Mouse (Mus musculus): ENCODE data around the gene Setd1b. TPM values are rescaled to one million over a fixed set of nuclear protein-coding genes. Genes with fewer than 3 reads are reported as not detected.

Setd1b gene
- polyA plus RNA-seq, 1 experiment from 2014 or later = 10.9 TPM

GRCm38 (mm10) chr5:123135471-123136360 lies 6.3 kb upstream of the Setd1b start:
- H3K9ac ChIP-seq (replicated peaks) = peak overlapping the region; percentile 100
- no peaks in the 10 kb centered on the region for H3K9me3 ChIP-seq
- peaks cover 34% of the 10 kb centered on the region for H3K36me3 ChIP-seq
- 1% methylated on average over 30 of the region's 30 CpGs for WGBS
- H3K4me1 ChIP-seq (replicated peaks) = peaks cover 71% of the 10 kb centered on the region
- H3K27ac ChIP-seq = peak overlapping the region; percentile 100
- peak overlapping the region; percentile 100 for H3K4me2 ChIP-seq
- H3K4me3 ChIP-seq (replicated peaks) = peak overlapping the region; percentile 99
- ATAC-seq (ENCODE audit: insufficient number of reproducible peaks, insufficient read depth, low FRiP score, low TSS enrichment, low read depth) = no peak
- H3K27me3 ChIP-seq = no peaks in the 10 kb centered on the region

GRCm38 (mm10) chr5:123136361-123137043 lies 5.5 kb upstream of the Setd1b start:
- Histone ChIP-seq H3K4me2 (peak overlapping the region; percentile 100), H3K9ac (replicated peaks) (peak overlapping the region; percentile 100), H3K27ac (peak overlapping the region; percentile 100), H3K27me3 (no peaks in the 10 kb centered on the region), H3K36me3 (peaks cover 31% of the 10 kb centered on the region), H3K4me1 (replicated peaks) (peaks cover 68% of the 10 kb centered on the region), H3K9me3 (no peaks in the 10 kb centered on the region), H3K4me3 (replicated peaks) (peak overlapping the region; percentile 99)
- 1% methylated on average over 13 of the region's 13 CpGs for WGBS
- ATAC-seq (ENCODE audit: insufficient number of reproducible peaks, insufficient read depth, low FRiP score, low TSS enrichment, low read depth) = 0 out of 2 replicates have a peak, but pooled peaks have one; percentile 11

GRCm38 (mm10) chr5:123137044-123137909 lies 4.7 kb upstream of the Setd1b start:
- no peak for ATAC-seq (ENCODE audit: insufficient number of reproducible peaks, insufficient read depth, low FRiP score, low TSS enrichment, low read depth)
- Histone ChIP-seq H3K4me2 (peak overlapping the region; percentile 100), H3K4me1 (replicated peaks) (peaks cover 60% of the 10 kb centered on the region), H3K36me3 (peaks cover 31% of the 10 kb centered on the region), H3K9me3 (no peaks in the 10 kb centered on the region), H3K4me3 (replicated peaks) (peak overlapping the region; percentile 99), H3K27me3 (no peaks in the 10 kb centered on the region), H3K27ac (peak overlapping the region; percentile 100), H3K9ac (replicated peaks) (peak overlapping the region; percentile 100)
- 1% methylated on average over 20 of the region's 20 CpGs for WGBS

GRCm38 (mm10) chr5:123137910-123138229 lies 4.1 kb upstream of the Setd1b start:
- WGBS = under 1% methylated on average over 6 of the region's 6 CpGs
- H3K9ac ChIP-seq (replicated peaks) = peak overlapping the region; percentile 100

GRCm38 (mm10) chr5:123138230-123138911 lies 3.6 kb upstream of the Setd1b start:
- ATAC-seq (ENCODE audit: insufficient number of reproducible peaks, insufficient read depth, low FRiP score, low TSS enrichment, low read depth) = no peak
- Histone ChIP-seq H3K27me3 (no peaks in the 10 kb centered on the region), H3K4me2 (peak overlapping the region; percentile 100), H3K4me1 (replicated peaks) (peaks cover 49% of the 10 kb centered on the region), H3K9me3 (no peaks in the 10 kb centered on the region), H3K9ac (replicated peaks) (peak overlapping the region; percentile 100), H3K27ac (peak overlapping the region; percentile 100), H3K36me3 (peaks cover 31% of the 10 kb centered on the region), H3K4me3 (replicated peaks) (peak overlapping the region; percentile 99)
- WGBS = under 1% methylated on average over 39 of the region's 40 CpGs

More at GRCm38 (mm10) chr5:123137910-123138229, 4.1 kb upstream of the Setd1b start:
- peak overlapping the region; percentile 99 for H3K4me3 ChIP-seq (replicated peaks)
- no peaks in the 10 kb centered on the region for H3K27me3 ChIP-seq
- H3K27ac ChIP-seq = peak overlapping the region; percentile 100
- peaks cover 31% of the 10 kb centered on the region for H3K36me3 ChIP-seq
- ATAC-seq (ENCODE audit: insufficient number of reproducible peaks, insufficient read depth, low FRiP score, low TSS enrichment, low read depth) = no peak
- H3K4me2 ChIP-seq = peak overlapping the region; percentile 100
- H3K9me3 ChIP-seq = no peaks in the 10 kb centered on the region
- H3K4me1 ChIP-seq (replicated peaks) = peaks cover 54% of the 10 kb centered on the region

GRCm38 (mm10) chr5:123138953-123139721 lies 2.9 kb upstream of the Setd1b start:
- Histone ChIP-seq H3K4me2 (peak overlapping the region; percentile 100), H3K4me1 (replicated peaks) (peaks cover 48% of the 10 kb centered on the region), H3K36me3 (peaks cover 24% of the 10 kb centered on the region), H3K27me3 (no peaks in the 10 kb centered on the region), H3K9me3 (no peaks in the 10 kb centered on the region), H3K9ac (replicated peaks) (peak overlapping the region; percentile 100), H3K27ac (peak overlapping the region; percentile 100), H3K4me3 (replicated peaks) (peak overlapping the region; percentile 99)
- ATAC-seq (ENCODE audit: insufficient number of reproducible peaks, insufficient read depth, low FRiP score, low TSS enrichment, low read depth) = no peak
- under 1% methylated on average over 39 of the region's 39 CpGs for WGBS

GRCm38 (mm10) chr5:123139722-123140627 lies 2.0 kb upstream of the Setd1b start:
- H3K4me3 ChIP-seq (replicated peaks) = peak overlapping the region; percentile 99
- H3K27me3 ChIP-seq = no peaks in the 10 kb centered on the region
- peak overlapping the region; percentile 100 for H3K9ac ChIP-seq (replicated peaks)
- H3K4me1 ChIP-seq (replicated peaks) = peaks cover 48% of the 10 kb centered on the region
- peaks cover 16% of the 10 kb centered on the region; the same call in 1 of the 2 replicates for H3K36me3 ChIP-seq
- no peak for ATAC-seq (ENCODE audit: insufficient number of reproducible peaks, insufficient read depth, low FRiP score, low TSS enrichment, low read depth)
- peak overlapping the region; percentile 100 for H3K27ac ChIP-seq
- peak overlapping the region; percentile 100 for H3K4me2 ChIP-seq
- no peaks in the 10 kb centered on the region for H3K9me3 ChIP-seq
- 1% methylated on average over 28 of the region's 28 CpGs for WGBS

GRCm38 (mm10) chr5:123140694-123141554 lies 1.1 kb upstream of the Setd1b start:
- Histone ChIP-seq H3K9ac (replicated peaks) (peak overlapping the region; percentile 100), H3K4me2 (peak overlapping the region; percentile 100), H3K9me3 (no peaks in the 10 kb centered on the region), H3K27ac (peak overlapping the region; percentile 100), H3K4me3 (replicated peaks) (peak overlapping the region; percentile 99), H3K27me3 (no peaks in the 10 kb centered on the region), H3K36me3 (peaks cover 7% of the 10 kb centered on the region; the same call in 1 of the 2 replicates), H3K4me1 (replicated peaks) (peaks cover 48% of the 10 kb centered on the region)
- peak; percentile 73 for ATAC-seq (ENCODE audit: insufficient number of reproducible peaks, insufficient read depth, low FRiP score, low TSS enrichment, low read depth)
- WGBS = under 1% methylated on average over 31 of the region's 31 CpGs

Data from limb, embryonic 12.5 days (tissue).